In genomic region chr10:111378047-111378618, GRCm38 (mm10) we compare ENCODE assay signal across 11 mouse cellular contexts.
A peak's percentile ranks its signal among the peaks of the same experiment; 100 is the strongest.
DNase-seq lines count a peak whose midpoint lies in the region; ATAC-seq and TF ChIP-seq lines count a peak whose summit lies in the region.
"Had no signal": no experiment of that assay in that cellular context is flagged by ENCODE, and none has a peak within 500 bp of the region (broad histone marks: within the 10 kb centered on the region; RNA-seq: fewer than 3 reads in every experiment).

No protein-coding gene starts in this region.

- H3K27me3 ChIP-seq in E14TG2a.4 (ENCODE audit: insufficient read depth, low read length) (peaks cover 20% of the 10 kb centered on the region), MEL (ENCODE audit: control insufficient read depth in 1 of 2, insufficient read depth in 2 of 2, low read length in 2 of 2) (no peaks in the 10 kb centered on the region)
- H3K27me3 ChIP-seq in neural tube, embryonic 15.5 days (replicated peaks): no peaks in the 10 kb centered on the region
- H3K27me3 ChIP-seq: embryonic facial prominence, embryonic 15.5 days; hindbrain, embryonic 15.5 days; midbrain, embryonic 13.5 days had no signal

- no peak overlapping the region for H3K4me2 ChIP-seq in neural tube, embryonic 15.5 days
- H3K4me2 ChIP-seq: embryonic facial prominence, embryonic 15.5 days; hindbrain, embryonic 15.5 days; midbrain, embryonic 13.5 days had no signal

- H3K79me2 ChIP-seq in MEL (ENCODE audit: control insufficient read depth, insufficient read depth, low read length, poor library complexity): no peaks in the 10 kb centered on the region

- no peak for ATAC-seq in neural tube, embryonic 15.5 days (ENCODE audit: low FRiP score)
- ATAC-seq: midbrain, embryonic 13.5 days had no signal

- TF ChIP-seq CTCF in E14TG2a.4 (conservative IDR thresholded peaks at IDR 0.05; ENCODE audit: low read length): no peak
- no peak for TF ChIP-seq CTCF in MEL (IDR thresholded peaks at IDR 0.05 in 2 of 3, conservative IDR thresholded peaks at IDR 0.05 in 1 of 3; ENCODE audit: control insufficient read depth in 1 of 3, insufficient read depth in 1 of 3, low read depth in 2 of 3, low read length in 3 of 3, poor library complexity in 1 of 3, severe bottlenecking in 1 of 3)

- no peaks in the 10 kb centered on the region for H3K9me3 ChIP-seq in E14TG2a.4 (ENCODE audit: low read length)
- no peaks in the 10 kb centered on the region for H3K9me3 ChIP-seq in MEL (replicated peaks; ENCODE audit: insufficient read depth, low read length)
- no peaks in the 10 kb centered on the region for H3K9me3 ChIP-seq in neural tube, embryonic 15.5 days (replicated peaks)
- H3K9me3 ChIP-seq: embryonic facial prominence, embryonic 15.5 days; hindbrain, embryonic 15.5 days; midbrain, embryonic 13.5 days had no signal

- H3K4me3 ChIP-seq in E14TG2a.4 (replicated peaks; ENCODE audit: low read length): 0 out of 2 replicates have a peak overlapping the region, but pooled peaks have one; percentile 4
- peak overlapping the region; percentile 43 to 45 for H3K4me3 ChIP-seq in MEL (ENCODE audit: control insufficient read depth in 1 of 2, insufficient read depth in 1 of 2, low read depth in 2 of 2, low read length in 2 of 2)
- no peak overlapping the region for H3K4me3 ChIP-seq in neural tube, embryonic 15.5 days (replicated peaks)
- H3K4me3 ChIP-seq: embryonic facial prominence, embryonic 15.5 days; gastrocnemius, adult 2 months; hindbrain, embryonic 15.5 days; midbrain, embryonic 13.5 days had no signal

- peak in 1 of 2 experiments; percentile 56; a peak in 2 of 4 replicates for TF ChIP-seq POLR2A in MEL (IDR thresholded peaks at IDR 0.05; ENCODE audit: control insufficient read depth in 1 of 2, insufficient read depth in 1 of 2, low read depth in 1 of 2, low read length in 2 of 2, poor library complexity in 1 of 2)

- H3K27ac ChIP-seq in MEL (ENCODE audit: control insufficient read depth, low read depth, low read length): peak overlapping the region; percentile 73
- H3K27ac ChIP-seq in neural tube, embryonic 15.5 days (replicated peaks): no peak overlapping the region
- H3K27ac ChIP-seq: embryonic facial prominence, embryonic 15.5 days; gastrocnemius, adult 2 months; hindbrain, embryonic 15.5 days; midbrain, embryonic 13.5 days had no signal

- H3K9ac ChIP-seq in MEL (ENCODE audit: control insufficient read depth, low read depth, low read length, poor library complexity, severe bottlenecking): peak overlapping the region; percentile 53
- no peak overlapping the region for H3K9ac ChIP-seq in neural tube, embryonic 15.5 days (replicated peaks)
- H3K9ac ChIP-seq: embryonic facial prominence, embryonic 15.5 days; hindbrain, embryonic 15.5 days; midbrain, embryonic 13.5 days had no signal

- peak; percentile 84 for DNase-seq in MEL (ENCODE audit: low read depth, low spot score)
- DNase-seq in kidney, adult 9 months: peak; percentile 80
- DNase-seq in lung, postnatal 10 days: peak; percentile 17
- no peak for DNase-seq in layer of hippocampus, postnatal 36 days
- DNase-seq in right cerebral cortex, adult 2 months (ENCODE audit: low spot score in 2 of 2): no peak
- DNase-seq: gastrocnemius, adult 2 months had no signal

- no peak for TF ChIP-seq RAD21 in MEL (IDR thresholded peaks at IDR 0.05; ENCODE audit: low read depth, low read length)

- 0 out of 4 replicates have a peak, but pooled peaks of 1 of the 2 experiments have one; percentile 5 for TF ChIP-seq EP300 in MEL (IDR thresholded peaks at IDR 0.05; ENCODE audit: low read depth in 1 of 2, low read length in 2 of 2)

- peaks cover 49% of the 10 kb centered on the region for H3K4me1 ChIP-seq in E14TG2a.4 (replicated peaks; ENCODE audit: low read depth, low read length)
- H3K4me1 ChIP-seq in MEL (ENCODE audit: control insufficient read depth in 1 of 2, insufficient read depth in 2 of 2, low read length in 2 of 2): peaks cover 0 to 8% of the 10 kb centered on the region in 2 experiments; a peak in 3 of 4 replicates
- H3K4me1 ChIP-seq in neural tube, embryonic 15.5 days: no peaks in the 10 kb centered on the region
- H3K4me1 ChIP-seq: hindbrain, embryonic 15.5 days had no signal

- WGBS in neural tube, embryonic 15.5 days: 61% methylated on average over 11 of the region's 11 CpGs

- H3K36me3 ChIP-seq in E14TG2a.4 (ENCODE audit: insufficient read depth, low read length) (no peaks in the 10 kb centered on the region), MEL (ENCODE audit: control insufficient read depth in 1 of 2, insufficient read depth in 2 of 2, low read length in 2 of 2) (peaks cover 0 to 9% of the 10 kb centered on the region in 2 experiments; a peak in 2 of 4 replicates)
- H3K36me3 ChIP-seq in neural tube, embryonic 15.5 days: no peaks in the 10 kb centered on the region
- H3K36me3 ChIP-seq: embryonic facial prominence, embryonic 15.5 days; hindbrain, embryonic 15.5 days; midbrain, embryonic 13.5 days had no signal

TF ChIP-seq in MEL, 35 proteins besides CTCF, POLR2A, EP300 and RAD21:
- TF ChIP-seq HCFC1 (IDR thresholded peaks at IDR 0.05; ENCODE audit: low read depth, low read length) (no peak), NRF1 (IDR thresholded peaks at IDR 0.05; ENCODE audit: insufficient read depth, low read depth, low read length, poor library complexity, severe bottlenecking) (no peak), POLR2AphosphoS2 (IDR thresholded peaks at IDR 0.05; ENCODE audit: low read length) (no peak), SMC3 (IDR thresholded peaks at IDR 0.05; ENCODE audit: low read depth, low read length) (no peak), POLR2AphosphoS5 (IDR thresholded peaks at IDR 0.05; ENCODE audit: borderline replicate concordance, low read depth, low read length) (no peak), TBP (IDR thresholded peaks at IDR 0.05; ENCODE audit: low read depth, low read length) (peak; percentile 43; the same call in 1 of the 2 replicates), MEF2A (IDR thresholded peaks at IDR 0.05; ENCODE audit: extremely low read depth, insufficient replicate concordance, low read depth, low read length, poor library complexity, severe bottlenecking) (no peak), CHD1 (IDR thresholded peaks at IDR 0.05; ENCODE audit: low read depth, low read length) (no peak), ELF1 (IDR thresholded peaks at IDR 0.05; ENCODE audit: low read depth, low read length) (peak; percentile 84), ZKSCAN1 (IDR thresholded peaks at IDR 0.05; ENCODE audit: low read depth, low read length) (no peak), SIN3A (IDR thresholded peaks at IDR 0.05; ENCODE audit: low read length) (no peak), TAL1 (IDR thresholded peaks at IDR 0.05; ENCODE audit: low read length) (no peak), ZC3H11A (IDR thresholded peaks at IDR 0.05; ENCODE audit: low read depth, low read length) (no peak), E2F4 (IDR thresholded peaks at IDR 0.05; ENCODE audit: borderline replicate concordance, low read depth, low read length) (no peak), MXI1 (IDR thresholded peaks at IDR 0.05; ENCODE audit: low read depth, low read length) (no peak), USF2 (IDR thresholded peaks at IDR 0.05; ENCODE audit: borderline replicate concordance in 1 of 2, insufficient read depth in 1 of 2, low read depth in 1 of 2, low read length in 2 of 2) (0 out of 4 replicates have a peak, but pooled peaks of 1 of the 2 experiments have one; percentile 16), BHLHE40 (IDR thresholded peaks at IDR 0.05; ENCODE audit: borderline replicate concordance, low read depth, low read length) (peak; percentile 91), CHD2 (IDR thresholded peaks at IDR 0.05; ENCODE audit: low read length) (no peak), MAZ (IDR thresholded peaks at IDR 0.05; ENCODE audit: low read depth, low read length) (no peak), ETS1 (IDR thresholded peaks at IDR 0.05; ENCODE audit: low read depth, low read length) (peak; percentile 94), USF1 (IDR thresholded peaks at IDR 0.05; ENCODE audit: low read depth, low read length) (peak; percentile 89), TCF12 (IDR thresholded peaks at IDR 0.05; ENCODE audit: low read depth, low read length) (no peak), UBTF (IDR thresholded peaks at IDR 0.05; ENCODE audit: borderline replicate concordance, insufficient read depth, low read depth, low read length) (no peak), GATA1 (IDR thresholded peaks at IDR 0.05; ENCODE audit: low read depth, low read length) (no peak), MAX (IDR thresholded peaks at IDR 0.05; ENCODE audit: low read length) (peak; percentile 39; the same call in 1 of the 2 replicates), GABPA (IDR thresholded peaks at IDR 0.05; ENCODE audit: low read depth, low read length) (peak; percentile 82), MAFK (IDR thresholded peaks at IDR 0.05; ENCODE audit: borderline replicate concordance, low read depth, low read length) (peak; percentile 83), ZMIZ1 (IDR thresholded peaks at IDR 0.05; ENCODE audit: low read depth, low read length) (no peak), MYC (IDR thresholded peaks at IDR 0.05; ENCODE audit: low read depth, low read length) (no peak), JUND (IDR thresholded peaks at IDR 0.05; ENCODE audit: low read depth, low read length) (no peak), RCOR1 (IDR thresholded peaks at IDR 0.05; ENCODE audit: low read depth, low read length) (no peak), ZNF384 (IDR thresholded peaks at IDR 0.05; ENCODE audit: low read depth, low read length) (0 out of 2 replicates have a peak, but pooled peaks have one; percentile 25), KAT2A (conservative IDR thresholded peaks at IDR 0.05; ENCODE audit: low read depth, low read length) (no peak), NELFE (IDR thresholded peaks at IDR 0.05; ENCODE audit: low read depth, low read length) (0 out of 2 replicates have a peak, but pooled peaks have one; percentile 29), MYB (IDR thresholded peaks at IDR 0.05; ENCODE audit: low read depth, low read length) (no peak)

Comparison
In these comparisons a context has a peak if more than half of its experiments do, and no peak if none do; other contexts are left out.
1. DNase-seq: peak in MEL (single experiment), kidney, adult 9 months (single experiment) and lung, postnatal 10 days (single experiment); none in layer of hippocampus, postnatal 36 days (0 of 2) and right cerebral cortex, adult 2 months (0 of 2).